Mouse (Mus musculus) liver, embryonic 16.5 days (tissue): Measurements from ENCODE around the gene Csta1. TPM values are rescaled to one million over a fixed set of nuclear protein-coding genes. Genes with fewer than 3 reads are reported as not detected.

Experiments used
- ATAC-seq: fragments of 200-750 bp; cut with Nextera tagmentation; 2 replicates; pipeline ENCODE4 v1.8.0; 2017; ENCODE audit warnings: low read depth, mild to moderate bottlenecking, moderate number of reproducible peaks, moderate library complexity
- H3K27ac ChIP-seq: fragments of 300-500 bp; sonication (generic); 2 replicates; pipeline ENCODE4 v1.5.1; 2014; ENCODE audit warnings: mild to moderate bottlenecking, low read length
- H3K27me3 ChIP-seq: fragments of 300-500 bp; sonication (generic); 2 replicates; pipeline ENCODE4 v1.6.1; 2014; ENCODE audit warnings: low read depth, low read length, mixed read lengths; ENCODE audit not compliant: control insufficient read depth, insufficient read depth
- H3K36me3 ChIP-seq: fragments of 300-500 bp; sonication (generic); 2 replicates; pipeline ENCODE4 v1.6.1; 2014; ENCODE audit warnings: mild to moderate bottlenecking; ENCODE audit not compliant: control insufficient read depth, insufficient read depth
- H3K4me1 ChIP-seq: fragments of 300-500 bp; sonication (generic); 2 replicates; pipeline ENCODE4 v1.6.1; 2014; ENCODE audit warnings: low read depth, low read length, mixed read lengths; ENCODE audit not compliant: control insufficient read depth
- H3K4me2 ChIP-seq: fragments of 300-500 bp; sonication (generic); 2 replicates; pipeline ENCODE4 v1.6.1; 2014; ENCODE audit warnings: low read depth, low read length, mixed read lengths
- H3K4me3 ChIP-seq: fragments of 300-500 bp; sonication (generic); 2 replicates; pipeline ENCODE4 v1.5.1; 2014; ENCODE audit warnings: low read depth, mild to moderate bottlenecking, low read length
- H3K9ac ChIP-seq: fragments of 300-500 bp; sonication (generic); 2 replicates; pipeline ENCODE4 v1.6.1; 2014; ENCODE audit warnings: low read depth, low read length
- H3K9me3 ChIP-seq: fragments of 300-500 bp; sonication (generic); replicated peaks from 2 replicates; pipeline ENCODE4 v1.6.1; 2016; ENCODE audit warnings: low read length; ENCODE audit not compliant: control insufficient read depth
- WGBS: fragments of 180-500 bp; shearing (Covaris S2); extraction: QIAGEN DNeasy Blood & Tissue Kit; methylation state at CpG from one replicate; pipeline ENCODE4 v1.1.7; 2014; ENCODE audit not compliant: insufficient replicate concordance; 5-methylcytosine and 5-hydroxymethylcytosine counted together
- polyA plus RNA-seq: library from polyadenylated mRNA; unstranded; fragments of >200 nt; fragmentation: Nextera tagmentation; extraction: Ambion mirVana; gene quantifications from 2 replicates; pipeline ENCODE4 v1.2.1, GENCODE M21; 2015

Csta1 gene
- polyA plus RNA-seq, 1 experiment from 2014 or later = 0.02 TPM

DNA sequence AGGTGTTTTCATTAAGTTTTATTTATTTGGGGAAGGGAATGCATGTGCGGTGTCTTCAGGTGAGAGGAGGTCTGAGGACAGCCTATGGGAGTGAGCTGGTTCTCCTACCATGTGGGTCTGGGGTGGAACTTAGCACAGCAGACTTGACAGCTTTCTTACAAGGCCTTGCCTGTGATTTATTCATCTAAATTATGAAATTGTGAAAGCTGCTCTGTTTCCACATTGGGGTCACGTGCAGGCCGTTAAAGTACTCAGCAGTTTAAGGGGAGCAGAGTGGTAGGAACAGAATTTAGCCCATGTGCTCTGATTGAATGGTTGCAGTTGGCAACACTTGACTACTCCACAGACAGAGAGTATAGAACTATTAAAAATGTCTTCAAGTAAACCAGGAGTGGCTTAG, 51.1 kb downstream of the Csta1 start:
- Histone ChIP-seq H3K9ac (no peak overlapping the region), H3K27ac (no peak overlapping the region), H3K36me3 (no peaks in the 10 kb centered on the region; the same call in 1 of the 2 replicates), H3K27me3 (no peaks in the 10 kb centered on the region), H3K4me3 (no peak overlapping the region), H3K4me2 (no peak overlapping the region), H3K9me3 (no peaks in the 10 kb centered on the region), H3K4me1 (no peaks in the 10 kb centered on the region)
- ATAC-seq = no peak
- WGBS = 80% methylated on average over 3 of the region's 3 CpGs

DNA sequence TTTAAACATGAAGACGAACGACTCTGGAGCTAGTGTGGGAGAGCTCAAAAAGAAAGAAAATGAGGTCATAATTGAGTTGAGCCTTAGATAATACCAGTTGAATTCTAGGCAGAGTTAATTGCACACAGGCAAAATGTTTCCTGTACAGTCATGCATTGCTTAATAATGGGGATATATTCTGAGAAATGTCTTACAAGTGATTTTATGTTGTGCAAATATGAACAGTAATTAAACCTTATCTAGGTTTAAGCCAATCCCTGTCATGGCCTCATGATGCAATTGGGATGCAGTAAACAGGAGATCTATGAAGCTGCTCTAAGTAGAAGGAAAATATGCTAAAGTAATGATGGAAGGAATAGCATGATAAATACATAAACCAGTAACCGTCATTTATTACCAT, 56.3 kb downstream of the Csta1 start:
- no peak overlapping the region for H3K4me3 ChIP-seq
- H3K4me2 ChIP-seq = no peak overlapping the region
- H3K4me1 ChIP-seq = peaks cover 4% of the 10 kb centered on the region; the same call in 1 of the 2 replicates
- 84% methylated on average over 3 of the region's 3 CpGs for WGBS
- no peak overlapping the region for H3K27ac ChIP-seq
- H3K36me3 ChIP-seq = no peaks in the 10 kb centered on the region
- H3K9me3 ChIP-seq = no peaks in the 10 kb centered on the region
- H3K27me3 ChIP-seq = no peaks in the 10 kb centered on the region
- ATAC-seq = no peak
- no peak overlapping the region for H3K9ac ChIP-seq

DNA sequence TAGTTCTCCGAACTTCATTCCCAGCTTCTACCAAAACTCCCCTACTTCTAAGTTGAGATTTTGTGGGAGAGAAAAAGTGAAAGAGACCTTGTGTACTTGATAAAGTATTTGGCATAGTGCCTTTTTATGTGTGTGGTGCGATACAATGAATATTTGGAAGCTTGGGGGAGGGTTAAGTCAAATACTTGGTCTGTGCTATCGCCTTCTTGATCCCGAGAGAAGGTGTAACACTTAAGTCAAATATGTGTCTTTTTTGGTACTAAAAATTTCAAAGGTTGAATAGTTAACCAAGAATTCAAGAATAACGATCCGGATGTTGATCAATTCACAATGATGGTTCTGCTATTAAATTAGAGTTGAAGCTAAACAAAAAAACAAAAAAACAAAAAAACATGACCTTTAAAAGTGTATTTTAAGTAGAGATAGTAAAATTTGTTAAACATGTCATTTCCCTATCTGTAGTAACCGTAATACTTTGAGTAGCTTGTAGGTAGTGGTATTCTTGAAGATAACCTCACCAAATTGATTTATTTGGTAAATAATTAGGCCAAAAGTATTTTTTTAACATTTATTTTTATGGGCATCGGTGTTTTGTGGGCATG, 58.5 kb downstream of the Csta1 start:
- Histone ChIP-seq H3K27ac (peak overlapping the region; percentile 98), H3K9me3 (no peaks in the 10 kb centered on the region), H3K36me3 (no peaks in the 10 kb centered on the region), H3K4me2 (peak overlapping the region; percentile 92), H3K9ac (peak overlapping the region; percentile 95), H3K4me1 (peaks cover 23% of the 10 kb centered on the region), H3K27me3 (no peaks in the 10 kb centered on the region), H3K4me3 (peak overlapping the region; percentile 95)
- ATAC-seq = no peak
- WGBS = 22% methylated on average over 8 of the region's 8 CpGs

DNA sequence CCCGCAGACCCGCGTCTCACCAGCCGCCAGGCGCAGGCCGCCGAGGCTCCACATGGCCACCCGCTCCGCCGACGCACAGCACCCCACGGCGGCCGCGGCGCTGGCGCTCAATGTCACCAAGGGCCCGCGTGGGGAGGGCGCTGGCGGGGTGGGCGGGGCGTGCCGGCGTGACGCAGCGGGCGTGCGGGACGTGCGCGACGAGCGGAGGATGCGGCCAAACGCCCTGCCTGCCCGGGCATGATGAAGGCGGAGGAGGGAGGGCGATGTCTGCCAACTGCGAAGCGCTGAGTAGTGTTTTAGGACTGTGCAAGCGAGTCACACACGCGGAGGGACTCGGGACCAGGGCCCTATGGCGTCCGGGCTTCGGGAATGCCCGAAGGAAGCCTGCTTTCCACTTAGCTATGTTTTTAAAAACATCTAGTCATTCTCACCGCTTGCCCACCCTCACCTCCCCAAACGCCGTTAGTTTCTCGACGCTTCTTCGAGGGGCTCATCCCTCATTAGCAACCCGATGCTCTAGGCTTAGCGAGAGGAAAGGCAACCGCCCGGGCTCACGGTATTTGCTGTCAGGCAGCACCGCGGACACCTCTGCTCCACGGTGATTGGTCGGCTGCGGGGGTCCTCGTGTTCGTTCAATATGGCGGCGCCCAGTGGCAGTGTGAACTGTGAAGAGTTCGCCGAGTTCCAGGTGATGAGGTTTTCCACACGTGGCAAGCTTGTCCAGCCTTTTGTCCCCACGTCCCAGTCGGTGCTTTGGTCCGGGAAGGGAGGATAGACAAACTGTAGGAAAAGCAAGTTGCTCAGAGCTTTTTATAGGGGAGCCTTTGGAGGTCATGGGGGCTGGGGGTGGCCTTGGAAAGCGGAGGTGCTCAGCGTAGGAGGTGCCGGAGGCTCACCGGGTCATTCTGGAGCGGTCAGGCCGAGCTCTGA, 59.3 kb downstream of the Csta1 start, which contains the start of the genes Fam162a and Ccdc58:
Gene Fam162a, minus strand, starts transcription at position 145 of the 930 bp plus-strand sequence.
Gene Ccdc58, plus strand, starts transcription at position 236 of the 930 bp plus-strand sequence.
- ATAC-seq = peak; percentile 94
- peak within 1 kb of the TSS; percentile 95 for H3K4me3 ChIP-seq
- peaks cover 25% of the 10 kb centered on the region for H3K4me1 ChIP-seq
- no peaks in the 10 kb centered on the region for H3K9me3 ChIP-seq
- peak within 1 kb of the TSS; percentile 95 for H3K9ac ChIP-seq
- no peaks in the 10 kb centered on the region for H3K36me3 ChIP-seq
- WGBS = under 1% methylated on average over 80 of the region's 81 CpGs
- no peaks in the 10 kb centered on the region for H3K27me3 ChIP-seq
- H3K4me2 ChIP-seq = peak within 1 kb of the TSS; percentile 92
- H3K27ac ChIP-seq = peak within 1 kb of the TSS; percentile 98

DNA sequence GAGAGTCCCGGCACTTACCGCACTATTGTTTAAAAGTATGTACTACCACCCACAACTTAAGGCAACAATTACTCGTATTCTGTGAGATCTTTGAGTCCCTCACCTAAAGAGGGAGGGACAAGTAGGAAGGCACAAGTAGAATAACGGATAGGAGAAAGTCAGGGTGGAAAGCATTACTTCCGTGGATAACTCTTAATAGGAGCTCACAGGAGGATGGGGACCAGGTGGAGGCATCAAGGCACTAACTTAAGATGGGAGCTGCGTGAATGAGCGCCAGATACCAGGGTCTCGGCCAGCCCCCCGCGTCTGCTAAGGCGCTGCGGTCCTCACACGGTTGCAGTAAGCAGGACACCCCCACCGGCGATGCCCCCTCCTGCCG, 60.0 kb downstream of the Csta1 start:
- Histone ChIP-seq H3K27ac (peak overlapping the region; percentile 98), H3K27me3 (no peaks in the 10 kb centered on the region), H3K9ac (peak overlapping the region; percentile 95), H3K9me3 (no peaks in the 10 kb centered on the region), H3K36me3 (no peaks in the 10 kb centered on the region), H3K4me1 (peaks cover 25% of the 10 kb centered on the region), H3K4me3 (peak overlapping the region; percentile 95), H3K4me2 (peak overlapping the region; percentile 92)
- ATAC-seq = peak; percentile 4
- under 1% methylated on average over 16 of the region's 16 CpGs for WGBS

Other genes starting within 250 kb of the Csta1 start
- gene Parp9, start 192.8 kb downstream of the Csta1 start, polyA plus RNA-seq = 7.3 and 7.7 TPM in 2 replicates
- gene Dtx3l, start 192.1 kb downstream of the Csta1 start, polyA plus RNA-seq = 4.7 and 5.5 TPM in 2 replicates
- gene Kpna1, start 152.5 kb downstream of the Csta1 start, polyA plus RNA-seq = 31.3 and 34.1 TPM in 2 replicates
- 2.1 and 2.2 TPM in 2 replicates for gene Wdr5b, start 90.1 kb downstream of the Csta1 start, polyA plus RNA-seq
- gene Fam162a, start 59.6 kb downstream of the Csta1 start, polyA plus RNA-seq = 223 and 235 TPM in 2 replicates
- gene Ccdc58, start 59.6 kb downstream of the Csta1 start, polyA plus RNA-seq = 43.8 and 44.6 TPM in 2 replicates
- gene Stfa2l1, start 25.6 kb upstream of the Csta1 start, polyA plus RNA-seq = 82.3 and 84.4 TPM in 2 replicates
- 264 and 272 TPM in 2 replicates for gene Gm5483, start 53.0 kb upstream of the Csta1 start, polyA plus RNA-seq
- 6.5 and 9.9 TPM in 2 replicates for gene Gm5416, start 79.2 kb upstream of the Csta1 start, polyA plus RNA-seq
- gene 2010005H15Rik, start 90.2 kb upstream of the Csta1 start, polyA plus RNA-seq = 29.6 and 30.0 TPM in 2 replicates
- gene Stfa1, start 145.7 kb upstream of the Csta1 start, polyA plus RNA-seq = 657 and 688 TPM in 2 replicates
- 3.6 and 3.7 TPM in 2 replicates for gene BC117090, start 203.1 kb upstream of the Csta1 start, polyA plus RNA-seq
- 534 and 566 TPM in 2 replicates for gene BC100530, start 236.5 kb upstream of the Csta1 start, polyA plus RNA-seq